Mouse (Mus musculus): Measurements from ENCODE around the gene Fmnl3. TPM values are rescaled to one million over a fixed set of nuclear protein-coding genes. Genes with fewer than 3 reads are reported as not detected.

The Fmnl3 gene
- polyA plus RNA-seq, 1 experiment: 15.3 TPM

DNA sequence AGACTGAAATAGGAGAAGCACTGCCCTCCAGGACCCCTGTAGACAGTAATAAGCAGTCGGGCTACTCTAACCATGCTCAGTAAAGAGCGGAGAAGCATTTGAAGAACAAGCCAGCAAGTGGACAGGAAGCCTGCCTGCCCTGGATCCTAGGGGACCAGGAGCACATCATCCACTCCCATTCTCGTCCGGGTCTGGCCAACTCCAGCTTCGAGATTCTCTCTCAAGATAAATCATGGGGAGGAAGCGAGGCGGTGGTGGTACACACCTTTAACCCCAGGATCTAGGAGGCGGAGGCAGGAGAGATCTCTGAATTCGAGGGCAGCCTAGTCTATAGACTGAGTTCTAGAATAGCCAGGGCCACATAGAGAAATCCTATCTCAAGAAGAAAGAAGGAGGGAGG, 46.1 kb downstream of the Fmnl3 start:
- TF ChIP-seq POLR2A (IDR thresholded peaks at IDR 0.05; ENCODE audit: control insufficient read depth, low read depth, low read length) (no peak), CTCF (IDR thresholded peaks at IDR 0.05; ENCODE audit: control insufficient read depth, insufficient read depth, insufficient replicate concordance, low read depth, low read length) (no peak)
- H3K27ac ChIP-seq (ENCODE audit: control insufficient read depth, insufficient read depth, low read depth, low read length): no peak overlapping the region

DNA sequence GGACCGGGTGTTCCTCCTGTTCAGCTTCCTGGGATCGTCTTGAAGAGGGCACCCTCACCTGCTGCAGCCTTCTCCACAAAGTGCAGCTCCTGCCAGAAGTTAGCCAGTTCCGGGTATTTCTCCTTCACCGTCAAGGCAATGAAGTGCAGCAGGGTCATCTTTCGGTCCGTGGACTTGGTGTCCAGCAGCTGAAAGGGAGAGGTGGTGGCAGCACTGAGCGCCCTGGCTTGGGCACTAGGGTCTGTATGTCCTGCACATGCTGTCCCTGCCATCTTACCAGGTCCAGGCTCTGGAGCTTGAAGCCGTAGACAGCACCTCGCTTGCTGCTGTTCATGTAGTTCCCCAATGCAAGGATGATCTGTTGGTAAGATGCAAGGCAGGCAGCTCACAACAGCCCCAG, 49.3 kb downstream of the Fmnl3 start:
- Histone ChIP-seq H3K27me3 (ENCODE audit: control insufficient read depth, insufficient read depth, low read length) (no peaks in the 10 kb centered on the region), H3K4me1 (ENCODE audit: control insufficient read depth, insufficient read depth, low read length) (no peaks in the 10 kb centered on the region), H3K36me3 (ENCODE audit: control insufficient read depth, insufficient read depth, low read length) (no peaks in the 10 kb centered on the region; the same call in none of the 2 replicates), H3K27ac (ENCODE audit: control insufficient read depth, insufficient read depth, low read depth, low read length) (no peak overlapping the region), H3K4me3 (ENCODE audit: control insufficient read depth, low read depth, low read length) (no peak overlapping the region)
- no peak for TF ChIP-seq POLR2A (IDR thresholded peaks at IDR 0.05; ENCODE audit: control insufficient read depth, low read depth, low read length)
- TF ChIP-seq CTCF (IDR thresholded peaks at IDR 0.05; ENCODE audit: control insufficient read depth, insufficient read depth, insufficient replicate concordance, low read depth, low read length): no peak

More for the DNA sequence above, 46.1 kb downstream of the Fmnl3 start:
- no peaks in the 10 kb centered on the region; the same call in 1 of the 2 replicates for H3K36me3 ChIP-seq (ENCODE audit: control insufficient read depth, insufficient read depth, low read length)
- H3K4me3 ChIP-seq (ENCODE audit: control insufficient read depth, low read depth, low read length): no peak overlapping the region
- H3K27me3 ChIP-seq (ENCODE audit: control insufficient read depth, insufficient read depth, low read length): no peaks in the 10 kb centered on the region
- H3K4me1 ChIP-seq (ENCODE audit: control insufficient read depth, insufficient read depth, low read length): no peaks in the 10 kb centered on the region

DNA sequence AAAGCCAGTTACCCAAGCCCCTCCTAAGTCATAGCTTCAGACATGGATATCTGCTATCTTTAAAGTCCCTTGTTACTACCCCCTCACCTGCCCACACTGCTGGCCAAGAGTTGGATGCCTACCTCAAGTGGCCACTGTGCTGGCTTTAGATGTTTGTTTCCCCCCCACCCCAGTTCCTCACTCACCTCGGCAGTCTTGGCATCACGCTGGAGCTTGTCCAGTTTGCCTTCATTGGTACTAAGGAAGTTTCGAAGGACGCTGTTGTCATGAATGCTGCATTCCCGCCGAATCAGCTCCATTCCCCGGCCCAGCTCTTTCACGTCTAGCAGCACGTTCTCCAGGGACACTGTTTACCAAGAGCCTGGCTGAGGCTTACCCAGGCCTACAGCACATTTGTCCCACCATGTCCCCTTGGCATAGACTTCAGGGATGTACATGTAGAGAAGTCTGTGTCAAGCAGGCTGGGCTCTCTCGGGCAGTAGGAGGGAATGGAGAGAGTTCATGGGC, 50.1 kb downstream of the Fmnl3 start:
- no peaks in the 10 kb centered on the region for H3K27me3 ChIP-seq (ENCODE audit: control insufficient read depth, insufficient read depth, low read length)
- no peaks in the 10 kb centered on the region for H3K4me1 ChIP-seq (ENCODE audit: control insufficient read depth, insufficient read depth, low read length)
- H3K36me3 ChIP-seq (ENCODE audit: control insufficient read depth, insufficient read depth, low read length): peaks cover 2% of the 10 kb centered on the region
- H3K4me3 ChIP-seq (ENCODE audit: control insufficient read depth, low read depth, low read length): no peak overlapping the region
- H3K27ac ChIP-seq (ENCODE audit: control insufficient read depth, insufficient read depth, low read depth, low read length): no peak overlapping the region
- TF ChIP-seq CTCF (IDR thresholded peaks at IDR 0.05; ENCODE audit: control insufficient read depth, insufficient read depth, insufficient replicate concordance, low read depth, low read length) (no peak), POLR2A (IDR thresholded peaks at IDR 0.05; ENCODE audit: control insufficient read depth, low read depth, low read length) (no peak)

DNA sequence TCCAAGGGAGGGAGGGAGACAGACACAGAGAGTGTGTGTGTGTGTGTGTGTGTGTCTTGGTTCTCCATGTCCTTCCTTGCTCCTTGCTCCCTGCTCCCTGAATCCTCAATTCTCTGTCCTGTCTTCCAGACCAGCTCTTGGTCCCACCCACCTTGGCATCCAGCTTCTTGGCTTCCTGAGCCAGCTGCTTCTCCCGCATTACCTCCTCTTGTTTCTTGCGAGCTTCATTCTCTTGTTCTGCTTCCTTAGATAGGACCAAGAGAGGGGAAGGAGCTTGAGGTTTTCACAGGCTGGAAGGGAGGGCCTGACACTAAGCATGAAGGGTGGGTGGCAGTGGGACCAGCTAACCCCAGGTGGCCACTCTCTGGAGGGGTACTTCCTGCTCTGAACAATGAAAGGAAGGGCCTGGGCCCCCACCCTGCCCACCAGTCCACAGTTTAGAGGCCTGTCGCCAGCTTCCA, 50.8 kb downstream of the Fmnl3 start:
- H3K27me3 ChIP-seq (ENCODE audit: control insufficient read depth, insufficient read depth, low read length): no peaks in the 10 kb centered on the region
- TF ChIP-seq POLR2A (IDR thresholded peaks at IDR 0.05; ENCODE audit: control insufficient read depth, low read depth, low read length) (no peak), CTCF (IDR thresholded peaks at IDR 0.05; ENCODE audit: control insufficient read depth, insufficient read depth, insufficient replicate concordance, low read depth, low read length) (no peak)
- H3K4me1 ChIP-seq (ENCODE audit: control insufficient read depth, insufficient read depth, low read length): no peaks in the 10 kb centered on the region
- no peak overlapping the region for H3K4me3 ChIP-seq (ENCODE audit: control insufficient read depth, low read depth, low read length)
- H3K27ac ChIP-seq (ENCODE audit: control insufficient read depth, insufficient read depth, low read depth, low read length): no peak overlapping the region
- peaks cover 2% of the 10 kb centered on the region for H3K36me3 ChIP-seq (ENCODE audit: control insufficient read depth, insufficient read depth, low read length)

DNA sequence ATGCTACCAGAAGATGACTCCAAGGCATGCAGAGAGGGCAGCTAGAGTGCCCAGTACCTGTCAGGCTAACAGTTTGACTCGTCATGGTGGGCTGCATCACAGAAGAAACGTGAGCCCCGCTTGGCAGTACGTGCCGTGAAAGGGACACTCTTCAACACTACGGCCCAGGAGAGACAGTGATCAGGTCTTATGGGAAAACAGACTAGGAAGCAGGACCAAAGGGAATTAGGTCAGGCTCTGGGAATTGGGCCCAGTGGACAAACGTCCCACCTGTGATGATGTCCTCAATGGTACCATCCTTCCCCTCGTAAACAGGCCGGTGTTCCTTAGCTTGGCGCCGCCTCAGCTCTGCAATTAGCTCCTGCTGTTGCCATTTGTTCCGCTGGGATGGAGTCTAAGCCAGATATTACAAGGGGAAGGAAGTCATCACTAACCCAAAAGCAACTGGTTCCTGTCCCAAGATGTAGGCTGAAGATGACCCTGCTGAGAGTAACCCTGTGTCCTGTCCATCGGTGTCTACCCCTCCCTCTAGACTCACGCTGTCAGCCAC, 51.3 kb downstream of the Fmnl3 start:
- no peak overlapping the region for H3K4me3 ChIP-seq (ENCODE audit: control insufficient read depth, low read depth, low read length)
- H3K27ac ChIP-seq (ENCODE audit: control insufficient read depth, insufficient read depth, low read depth, low read length): no peak overlapping the region; the same call in 1 of the 2 replicates
- peaks cover 2% of the 10 kb centered on the region for H3K36me3 ChIP-seq (ENCODE audit: control insufficient read depth, insufficient read depth, low read length)
- TF ChIP-seq CTCF (IDR thresholded peaks at IDR 0.05; ENCODE audit: control insufficient read depth, insufficient read depth, insufficient replicate concordance, low read depth, low read length): no peak
- TF ChIP-seq POLR2A (IDR thresholded peaks at IDR 0.05; ENCODE audit: control insufficient read depth, low read depth, low read length): no peak
- no peaks in the 10 kb centered on the region for H3K27me3 ChIP-seq (ENCODE audit: control insufficient read depth, insufficient read depth, low read length)
- H3K4me1 ChIP-seq (ENCODE audit: control insufficient read depth, insufficient read depth, low read length): no peaks in the 10 kb centered on the region

DNA sequence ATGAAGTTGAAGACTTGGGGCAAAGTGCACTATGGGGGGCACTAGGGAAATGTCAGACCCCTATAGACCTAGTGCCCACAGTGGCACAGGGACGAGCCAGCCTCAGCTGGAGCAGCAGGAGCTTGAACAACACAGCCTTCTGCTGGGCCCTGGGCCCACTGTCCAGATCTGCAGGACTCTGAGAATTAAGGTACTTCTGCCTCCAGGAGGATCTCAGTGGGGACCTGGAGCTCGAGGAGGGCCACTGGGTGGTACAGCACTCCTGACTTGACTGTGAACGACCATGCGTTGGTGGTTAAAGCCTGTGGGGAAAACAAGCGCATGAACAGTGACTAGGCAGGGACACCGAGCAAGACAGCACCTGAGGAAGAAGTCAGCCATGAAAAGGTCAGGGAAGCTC, 52.2 kb downstream of the Fmnl3 start:
- H3K27ac ChIP-seq (ENCODE audit: control insufficient read depth, insufficient read depth, low read depth, low read length): no peak overlapping the region
- H3K27me3 ChIP-seq (ENCODE audit: control insufficient read depth, insufficient read depth, low read length): no peaks in the 10 kb centered on the region
- no peaks in the 10 kb centered on the region for H3K4me1 ChIP-seq (ENCODE audit: control insufficient read depth, insufficient read depth, low read length)
- H3K36me3 ChIP-seq (ENCODE audit: control insufficient read depth, insufficient read depth, low read length): peaks cover 2% of the 10 kb centered on the region
- no peak overlapping the region for H3K4me3 ChIP-seq (ENCODE audit: control insufficient read depth, low read depth, low read length)
- TF ChIP-seq POLR2A (IDR thresholded peaks at IDR 0.05; ENCODE audit: control insufficient read depth, low read depth, low read length) (no peak), CTCF (IDR thresholded peaks at IDR 0.05; ENCODE audit: control insufficient read depth, insufficient read depth, insufficient replicate concordance, low read depth, low read length) (no peak)

DNA sequence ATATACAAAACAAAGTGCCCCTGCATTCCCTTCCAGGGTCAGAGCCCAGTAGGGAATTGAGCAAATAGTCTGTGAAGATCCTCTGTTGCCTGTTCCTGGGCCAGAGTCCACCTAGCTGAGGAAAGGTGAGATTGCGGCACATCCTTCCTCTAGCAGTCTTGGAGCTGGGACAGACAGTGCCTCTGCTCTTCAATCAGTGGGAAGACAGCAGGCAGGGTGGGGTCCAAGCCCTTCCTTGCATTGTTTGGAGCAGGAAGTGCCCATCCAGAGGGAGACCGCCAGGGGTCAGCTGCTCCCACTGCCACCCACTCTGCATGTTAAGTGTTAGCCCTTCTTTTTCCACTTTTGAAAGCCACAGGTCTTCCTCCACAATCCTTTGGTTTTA, 53.0 kb downstream of the Fmnl3 start:
- Histone ChIP-seq H3K4me1 (ENCODE audit: control insufficient read depth, insufficient read depth, low read length) (no peaks in the 10 kb centered on the region), H3K27ac (ENCODE audit: control insufficient read depth, insufficient read depth, low read depth, low read length) (no peak overlapping the region), H3K36me3 (ENCODE audit: control insufficient read depth, insufficient read depth, low read length) (peaks cover 2% of the 10 kb centered on the region), H3K27me3 (ENCODE audit: control insufficient read depth, insufficient read depth, low read length) (no peaks in the 10 kb centered on the region), H3K4me3 (ENCODE audit: control insufficient read depth, low read depth, low read length) (no peak overlapping the region)
- no peak for TF ChIP-seq POLR2A (IDR thresholded peaks at IDR 0.05; ENCODE audit: control insufficient read depth, low read depth, low read length)
- no peak for TF ChIP-seq CTCF (IDR thresholded peaks at IDR 0.05; ENCODE audit: control insufficient read depth, insufficient read depth, insufficient replicate concordance, low read depth, low read length)

All from testis, adult 2 months (tissue).